Mouse (Mus musculus) erythroblast, embryonic 14.5 days (primary cell): ENCODE data around the gene Npr3. TPM values are rescaled to one million over a fixed set of nuclear protein-coding genes. Genes with fewer than 3 reads are reported as not detected.

ENCODE experiments used
- H3K27me3 ChIP-seq: 2 replicates; pipeline ENCODE4 v1.6.1; 2012; ENCODE audit warnings: inconsistent platforms; ENCODE audit not compliant: control insufficient read depth
- H3K36me3 ChIP-seq: 2 replicates; pipeline ENCODE4 v1.6.1; 2012; ENCODE audit warnings: mild to moderate bottlenecking, inconsistent platforms; ENCODE audit not compliant: control insufficient read depth
- H3K4me1 ChIP-seq: 2 replicates; pipeline ENCODE4 v1.6.1; 2012; ENCODE audit warnings: inconsistent platforms; ENCODE audit not compliant: control insufficient read depth
- H3K4me3 ChIP-seq: replicated peaks from 2 replicates; pipeline ENCODE3; 2012; ENCODE audit warnings: moderate library complexity, mild to moderate bottlenecking, inconsistent platforms
- H3K9me3 ChIP-seq: 2 replicates; pipeline ENCODE4 v1.6.1; 2012; ENCODE audit warnings: low read length, inconsistent platforms, mixed read lengths; ENCODE audit not compliant: control insufficient read depth
- GATA1 ChIP-seq: IDR thresholded peaks from 2 replicates; pipeline ENCODE4 v1.6.1; 2012; ENCODE audit warnings: low read length, inconsistent platforms, mixed read lengths
- TAL1 ChIP-seq: IDR thresholded peaks from 3 replicates; pipeline ENCODE4 v1.6.1; 2012; ENCODE audit warnings: low read length, inconsistent platforms, mixed read lengths
- polyA plus RNA-seq: library from polyadenylated mRNA; stranded (reverse); fragments of >175 nt; gene quantifications from 2 replicates; pipeline ENCODE4 v1.2.3, GENCODE M21; 2012

Gene Npr3
- polyA plus RNA-seq, 1 experiment = not detected

DNA sequence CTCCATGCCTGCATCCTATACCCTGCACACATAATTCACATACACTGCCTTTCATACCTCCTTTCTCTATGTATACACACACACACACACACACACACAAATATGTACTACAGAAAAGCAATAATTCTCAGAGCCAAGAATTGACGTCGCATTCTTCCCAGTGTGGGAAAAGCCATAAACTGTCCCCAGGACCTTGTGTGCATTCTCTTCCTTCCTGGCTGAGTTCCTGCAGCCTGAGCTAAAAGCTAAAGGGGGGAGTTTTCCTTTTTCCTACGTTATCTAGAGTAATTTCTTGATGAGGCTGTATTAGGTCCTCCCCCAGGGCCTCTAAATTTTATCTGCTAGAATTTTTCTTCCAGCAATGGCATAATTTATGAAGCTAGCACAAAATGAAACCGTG lies 103.5 kb downstream of the Npr3 start:
- H3K4me3 ChIP-seq = no peak overlapping the region
- TF ChIP-seq GATA1 (no peak), TAL1 (no peak)
- H3K36me3 ChIP-seq = no peaks in the 10 kb centered on the region
- H3K4me1 ChIP-seq = no peaks in the 10 kb centered on the region
- no peaks in the 10 kb centered on the region for H3K27me3 ChIP-seq
- H3K9me3 ChIP-seq = no peaks in the 10 kb centered on the region

GRCm38 (mm10) chr15:11801863-11802722 lies 105.0 kb downstream of the Npr3 start:
- no peaks in the 10 kb centered on the region for H3K27me3 ChIP-seq
- TF ChIP-seq TAL1 = no peak
- TF ChIP-seq GATA1 = no peak

DNA sequence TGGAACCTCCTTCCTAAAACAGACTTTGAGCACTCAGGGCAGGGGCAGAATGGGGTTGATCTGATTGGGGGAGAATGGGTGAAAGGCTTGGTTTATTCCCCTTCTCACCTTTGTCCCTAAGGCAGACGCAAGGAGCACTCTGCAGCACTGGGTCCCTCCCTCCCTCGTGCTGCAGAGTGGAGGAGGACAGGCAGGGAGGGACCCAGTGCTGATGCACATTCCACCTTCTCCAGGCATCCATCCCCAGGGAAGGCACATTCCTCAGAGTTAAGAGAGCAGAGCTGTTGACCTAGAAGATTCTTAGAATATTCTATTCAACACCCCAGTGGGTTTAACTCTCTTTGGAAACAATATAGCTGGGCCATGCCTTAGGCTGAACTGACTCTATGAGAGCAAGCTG lies 112.5 kb downstream of the Npr3 start:
- TF ChIP-seq TAL1 (no peak), GATA1 (no peak)
- H3K36me3 ChIP-seq = no peaks in the 10 kb centered on the region
- no peaks in the 10 kb centered on the region for H3K27me3 ChIP-seq
- H3K4me3 ChIP-seq = no peak overlapping the region
- H3K9me3 ChIP-seq = 0 out of 2 replicates have a peak, but pooled peaks cover 2% of the 10 kb centered on the region
- no peaks in the 10 kb centered on the region for H3K4me1 ChIP-seq

More at GRCm38 (mm10) chr15:11801863-11802722, 105.0 kb downstream of the Npr3 start:
- no peaks in the 10 kb centered on the region for H3K9me3 ChIP-seq
- no peaks in the 10 kb centered on the region for H3K4me1 ChIP-seq
- H3K36me3 ChIP-seq = no peaks in the 10 kb centered on the region
- H3K4me3 ChIP-seq = no peak overlapping the region

Other genes starting within 250 kb of the Npr3 start
- gene Sub1, start 89.7 kb upstream of the Npr3 start, polyA plus RNA-seq = 0.64 and 1.3 TPM in 2 replicates
- gene Zfr, start 210.5 kb upstream of the Npr3 start, polyA plus RNA-seq = 1.5 and 2.1 TPM in 2 replicates